Mouse (Mus musculus): Measurements from ENCODE around the gene Ctnnal1. TPM values are rescaled to one million over a fixed set of nuclear protein-coding genes. Genes with fewer than 3 reads are reported as not detected.

Gene Ctnnal1
- polyA plus RNA-seq, 1 experiment from 2014 or later = 9.3 TPM

DNA sequence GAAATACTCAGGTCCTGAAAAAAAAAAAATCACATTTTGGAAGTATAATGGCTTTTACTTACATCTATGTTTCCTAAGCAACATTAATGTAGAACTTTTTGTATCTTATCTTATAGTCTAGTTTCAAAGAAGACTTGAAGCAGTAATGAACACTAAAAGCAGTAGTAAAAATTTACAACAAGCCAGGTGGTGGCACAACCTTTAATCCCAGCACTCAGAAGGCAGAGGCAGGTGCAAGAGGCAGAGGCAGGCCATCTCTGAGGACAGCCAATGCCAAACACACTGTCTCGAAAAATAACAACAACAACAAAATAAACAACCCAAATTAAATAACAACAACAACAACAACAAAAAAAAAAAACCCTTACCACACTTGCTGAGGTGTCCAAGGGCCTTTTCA, 93.9 kb downstream of the Ctnnal1 start:
- DNase-seq (ENCODE audit: low spot score) (no peak), ATAC-seq (ENCODE audit: low FRiP score, low TSS enrichment) (no peak)
- peaks cover 33% of the 10 kb centered on the region for H3K36me3 ChIP-seq (ENCODE audit: control insufficient read depth, insufficient read depth, low read length)

DNA sequence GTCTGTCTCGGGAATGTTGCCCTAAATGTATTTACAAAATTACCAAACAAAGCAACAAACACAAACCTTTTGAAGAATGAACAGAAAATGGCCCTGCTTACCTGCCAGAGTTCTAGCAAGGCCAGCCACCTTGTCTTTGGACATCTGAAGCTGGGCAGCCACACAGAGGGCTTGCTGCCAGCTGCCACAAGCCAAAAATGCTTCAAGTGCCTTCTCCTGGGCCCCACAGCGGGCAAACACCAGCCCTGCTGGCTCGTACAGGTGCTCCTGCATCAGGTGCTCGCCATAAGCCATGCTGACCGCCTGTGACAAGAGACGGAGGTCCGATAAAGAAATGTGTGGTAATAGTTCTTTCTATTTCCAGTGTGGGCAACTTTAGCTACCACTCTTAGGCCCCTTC, 96.1 kb downstream of the Ctnnal1 start:
- Histone ChIP-seq H3K4me2 (replicated peaks; ENCODE audit: low read depth) (no peak overlapping the region), H3K9ac (ENCODE audit: low read length) (no peak overlapping the region), H3K36me3 (ENCODE audit: control insufficient read depth, insufficient read depth, low read length) (peaks cover 33% of the 10 kb centered on the region), H3K4me3 (ENCODE audit: low read depth, low read length) (no peak overlapping the region), H3K27me3 (ENCODE audit: control insufficient read depth, insufficient read depth, low read length) (no peaks in the 10 kb centered on the region), H3K9me3 (ENCODE audit: control insufficient read depth, low read length) (no peaks in the 10 kb centered on the region), H3K27ac (replicated peaks) (no peak overlapping the region), H3K4me1 (replicated peaks; ENCODE audit: control insufficient read depth, insufficient read depth) (no peaks in the 10 kb centered on the region)
- WGBS = 94% methylated on average over 7 of the region's 7 CpGs
- DNase-seq (ENCODE audit: low spot score) (no peak), ATAC-seq (ENCODE audit: low FRiP score, low TSS enrichment) (no peak)
- TF ChIP-seq CTCF (IDR thresholded peaks at IDR 0.05; ENCODE audit: low read depth) (no peak), EP300 (optimal IDR thresholded peaks at IDR 0.05) (no peak)

More for the DNA sequence above, 93.9 kb downstream of the Ctnnal1 start:
- H3K4me1 ChIP-seq (replicated peaks; ENCODE audit: control insufficient read depth, insufficient read depth) = no peaks in the 10 kb centered on the region
- H3K9ac ChIP-seq (ENCODE audit: low read length) = no peak overlapping the region
- H3K27me3 ChIP-seq (ENCODE audit: control insufficient read depth, insufficient read depth, low read length) = no peaks in the 10 kb centered on the region
- H3K9me3 ChIP-seq (ENCODE audit: control insufficient read depth, low read length) = no peaks in the 10 kb centered on the region
- TF ChIP-seq CTCF (IDR thresholded peaks at IDR 0.05; ENCODE audit: low read depth) (no peak), EP300 (optimal IDR thresholded peaks at IDR 0.05) (no peak)
- no peak overlapping the region for H3K4me3 ChIP-seq (ENCODE audit: low read depth, low read length)
- no peak overlapping the region for H3K4me2 ChIP-seq (replicated peaks; ENCODE audit: low read depth)
- H3K27ac ChIP-seq (replicated peaks) = no peak overlapping the region
- WGBS = 67% methylated on average over 1 of the region's 1 CpGs

DNA sequence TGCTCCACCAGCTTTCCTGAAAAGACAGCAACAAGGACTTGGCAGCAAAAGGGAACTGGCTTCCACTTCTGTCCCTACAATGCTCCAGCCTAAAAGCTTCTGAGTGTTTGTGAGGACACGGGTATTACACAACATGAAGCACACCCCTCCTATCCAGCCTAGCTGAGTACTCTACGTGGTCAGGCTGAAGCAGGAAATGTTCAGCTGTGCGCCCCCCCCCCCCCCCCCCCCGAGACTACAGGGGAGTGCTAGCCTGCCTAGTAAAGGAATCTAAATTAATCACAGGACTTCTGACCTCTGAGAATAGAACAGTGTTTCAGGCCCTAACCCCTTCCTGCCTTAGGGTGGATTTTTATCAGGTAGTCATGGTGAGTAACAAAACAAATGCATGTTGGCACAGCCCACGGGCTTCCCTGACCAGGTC, 97.1 kb downstream of the Ctnnal1 start:
- ATAC-seq (ENCODE audit: low FRiP score, low TSS enrichment) (peak; percentile 77), DNase-seq (ENCODE audit: low spot score) (peak; percentile 41)
- Histone ChIP-seq H3K4me3 (ENCODE audit: low read depth, low read length) (no peak overlapping the region), H3K27ac (replicated peaks) (no peak overlapping the region), H3K4me2 (replicated peaks; ENCODE audit: low read depth) (no peak overlapping the region), H3K27me3 (ENCODE audit: control insufficient read depth, insufficient read depth, low read length) (no peaks in the 10 kb centered on the region), H3K4me1 (replicated peaks; ENCODE audit: control insufficient read depth, insufficient read depth) (no peaks in the 10 kb centered on the region), H3K9ac (ENCODE audit: low read length) (no peak overlapping the region), H3K9me3 (ENCODE audit: control insufficient read depth, low read length) (no peaks in the 10 kb centered on the region), H3K36me3 (ENCODE audit: control insufficient read depth, insufficient read depth, low read length) (peaks cover 31% of the 10 kb centered on the region)
- no peak for TF ChIP-seq EP300 (optimal IDR thresholded peaks at IDR 0.05)
- no peak for TF ChIP-seq CTCF (IDR thresholded peaks at IDR 0.05; ENCODE audit: low read depth)
- WGBS = 62% methylated on average over 5 of the region's 5 CpGs

MicroRNA genes within 50 kb of the gene (microRNA counts, 519-probe panel; counts per million panel counts)
- microRNA mmu-miR-32 = 4,730 counts per million, percentile 50 among the panel's probes with 10 or more counts

Small RNA genes within 50 kb of the gene (microRNA-seq; reads per million reads assigned to microRNA genes)
- gene Mir32 = 201 reads per million, percentile 53 among the genes with 10 or more reads in this experiment

Other genes starting within 250 kb of the Ctnnal1 start
- gene Gm26657, start 125.1 kb downstream of the Ctnnal1 start, polyA plus RNA-seq (2015; fragmentation: Nextera tagmentation; extraction: Ambion mirVana) = not detected in 2 replicates
- gene Actl7b, start 123.7 kb downstream of the Ctnnal1 start, polyA plus RNA-seq (2015; fragmentation: Nextera tagmentation; extraction: Ambion mirVana) = not detected in 2 replicates
- gene Actl7a, start 121.8 kb downstream of the Ctnnal1 start, polyA plus RNA-seq (2015; fragmentation: Nextera tagmentation; extraction: Ambion mirVana) = not detected in 2 replicates
- 10.3 and 11.3 TPM in 2 replicates for gene Elp1, start 62.9 kb downstream of the Ctnnal1 start, polyA plus RNA-seq (2015; fragmentation: Nextera tagmentation; extraction: Ambion mirVana)
- gene Fam206a, start 62.8 kb downstream of the Ctnnal1 start, polyA plus RNA-seq (2015; fragmentation: Nextera tagmentation; extraction: Ambion mirVana) = 4.5 and 4.9 TPM in 2 replicates
- gene Tmem245, start 82.2 kb upstream of the Ctnnal1 start, polyA plus RNA-seq (2015; fragmentation: Nextera tagmentation; extraction: Ambion mirVana) = 4.0 and 4.9 TPM in 2 replicates
- gene Frrs1l, start 125.2 kb upstream of the Ctnnal1 start, polyA plus RNA-seq (2015; fragmentation: Nextera tagmentation; extraction: Ambion mirVana) = 0.21 TPM in 2 replicates